Mouse (Mus musculus) lung, postnatal 4 days (tissue): Measurements from ENCODE around the gene Stat2.
"Not testable (repeated sequence)": the region's sequence is repeated elsewhere in the genome, so short reads cannot be mapped to it uniquely, and the experiment has no call there.

Experiments used
- DNase-seq, 2 experiments: peaks; one replicate each; pipeline ENCODE4 v3.0.0; 2021

The Stat2 gene

GRCm38 (mm10) chr10:128259946-128260345 lies 10.4 kb upstream of the Stat2 start:
- DNase-seq, result no peak

- DNase-seq, result not testable (repeated sequence)
Measured at GRCm38 (mm10) chr10:128260376-128260775, 10.0 kb upstream of the Stat2 start.

GRCm38 (mm10) chr10:128262300-128262699 lies 8.1 kb upstream of the Stat2 start:
- no peak for DNase-seq

GRCm38 (mm10) chr10:128263393-128264310 lies 6.7 kb upstream of the Stat2 start:
- no peak for DNase-seq

GRCm38 (mm10) chr10:128268371-128268770 lies 2.0 kb upstream of the Stat2 start, which contains the start of gene Apof:
Gene Apof (plus strand): TSS chr10:128268671.
- no peak for DNase-seq

- no peak for DNase-seq
Measured at GRCm38 (mm10) chr10:128269206-128269910, 1.0 kb upstream of the Stat2 start.

- no peak for DNase-seq
Measured at GRCm38 (mm10) chr10:128270866-128271265, 507 bp downstream of the Stat2 start.

- DNase-seq, result no peak
Measured at GRCm38 (mm10) chr10:128271883-128272282, 1.5 kb downstream of the Stat2 start.

GRCm38 (mm10) chr10:128272819-128273439 lies 2.6 kb downstream of the Stat2 start:
- DNase-seq, result not testable (repeated sequence)

GRCm38 (mm10) chr10:128275374-128275773 lies 5.0 kb downstream of the Stat2 start:
- DNase-seq, result not testable (repeated sequence)

- DNase-seq, result no peak
Measured at GRCm38 (mm10) chr10:128278158-128278557, 7.8 kb downstream of the Stat2 start.

GRCm38 (mm10) chr10:128280943-128281342 lies 10.6 kb downstream of the Stat2 start:
- no peak for DNase-seq

GRCm38 (mm10) chr10:128281682-128282081 lies 11.3 kb downstream of the Stat2 start:
- no peak for DNase-seq

GRCm38 (mm10) chr10:128282886-128283450 lies 12.6 kb downstream of the Stat2 start:
- DNase-seq, result no peak

- DNase-seq, result peak; percentile 51 to 75
Measured at GRCm38 (mm10) chr10:128283604-128284579, 13.5 kb downstream of the Stat2 start.

GRCm38 (mm10) chr10:128290594-128290993 lies 20.2 kb downstream of the Stat2 start:
- not testable (repeated sequence) for DNase-seq

- no peak for DNase-seq
Measured at GRCm38 (mm10) chr10:128296370-128297090, 26.2 kb downstream of the Stat2 start.

GRCm38 (mm10) chr10:128297221-128297620 lies 26.9 kb downstream of the Stat2 start:
- DNase-seq, result no peak

GRCm38 (mm10) chr10:128297622-128298021 lies 27.3 kb downstream of the Stat2 start:
- peak; percentile 48 to 65 for DNase-seq

GRCm38 (mm10) chr10:128298243-128298642 lies 27.9 kb downstream of the Stat2 start:
- DNase-seq, result no peak

- no peak for DNase-seq
Measured at GRCm38 (mm10) chr10:128298702-128299171, 28.4 kb downstream of the Stat2 start, which contains the start of gene Il23a. Gene Il23a (minus strand): TSS chr10:128298752.
